Mouse (Mus musculus): ENCODE measurements around the gene Acadm.

DNA sequence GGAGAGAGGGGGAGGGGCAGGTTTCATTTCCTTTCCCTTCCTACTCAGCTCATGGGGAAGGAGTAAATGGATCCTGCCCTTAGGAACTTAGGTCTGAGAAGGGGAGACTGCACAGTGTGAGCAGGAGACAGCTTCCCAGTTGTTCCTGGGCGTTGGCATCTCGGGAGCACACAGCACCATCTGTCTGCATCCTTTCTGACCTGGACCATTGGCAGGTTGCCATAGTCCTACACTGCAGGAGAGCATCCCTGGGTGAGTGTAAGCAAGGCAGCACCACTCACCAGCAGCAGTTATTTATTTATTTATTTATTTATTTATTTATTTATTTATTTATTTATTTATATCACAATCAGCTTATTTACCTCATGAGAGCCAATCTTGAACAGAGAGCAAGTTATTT is 16.5 kb upstream of the Acadm start:
- no peak for TF ChIP-seq POLR2A (IDR thresholded peaks at IDR 0.05; ENCODE audit: borderline replicate concordance, extremely low read depth, insufficient read depth, insufficient read length, poor library complexity, severe bottlenecking)
- no peak for TF ChIP-seq CTCF (IDR thresholded peaks at IDR 0.05; ENCODE audit: borderline replicate concordance, extremely low read depth, insufficient read depth, insufficient read length)

Measured in brain, embryonic 14.5 days (tissue).